Mouse (Mus musculus) frontal cortex, adult (tissue): ENCODE results near the gene Hcrtr1.

Source experiments
- ATAC-seq: cut with Nextera tagmentation; 2 replicates; pipeline ENCODE4 v1.9.2; 2017; ENCODE audit warnings: mild to moderate bottlenecking, moderate library complexity, mixed read lengths; ENCODE audit not compliant: low TSS enrichment

Gene Hcrtr1

DNA sequence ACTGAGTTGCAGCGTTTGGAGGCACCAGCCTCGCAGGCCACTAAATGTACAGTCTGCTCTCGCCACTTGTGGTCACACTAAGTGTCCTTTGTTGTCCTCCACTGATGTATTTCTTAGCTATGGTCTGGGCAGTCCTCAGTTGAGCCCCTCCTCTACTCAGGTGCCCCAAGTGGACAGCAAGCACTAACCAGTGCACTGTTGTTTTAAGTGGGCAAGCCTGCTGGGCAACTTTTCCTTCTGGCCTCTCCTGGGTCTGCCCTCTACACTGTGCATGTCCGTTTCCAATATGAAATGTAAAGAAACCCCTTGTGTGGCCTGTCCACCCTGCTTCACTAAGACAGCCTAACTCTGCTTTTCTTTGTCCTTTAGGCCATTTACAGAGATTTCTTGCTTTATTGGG, 15.0 kb downstream of the Hcrtr1 start:
- ATAC-seq = no peak

DNA sequence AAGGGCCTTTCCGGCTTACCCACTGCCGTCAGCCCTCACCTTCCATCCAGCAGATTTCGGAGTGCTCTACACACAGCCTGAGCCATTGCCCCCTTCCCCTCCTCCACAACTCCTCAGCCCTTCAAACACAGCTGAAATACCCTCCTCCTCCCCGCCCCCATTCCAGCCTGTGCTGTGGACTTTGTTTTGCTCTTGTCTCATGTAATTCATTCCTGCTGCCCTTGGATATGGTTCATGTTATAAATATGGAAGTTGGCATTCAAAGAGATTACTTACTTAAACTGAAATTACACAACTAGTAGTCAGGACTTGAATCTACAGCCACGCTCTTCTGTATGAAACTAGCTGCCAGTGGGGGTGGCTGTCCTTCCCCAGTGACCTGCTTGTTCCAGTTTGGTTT, 16.1 kb downstream of the Hcrtr1 start:
- ATAC-seq = no peak

GRCm38 (mm10) chr4:130121560-130121959, 17.6 kb downstream of the Hcrtr1 start:
- no peak for ATAC-seq

GRCm38 (mm10) chr4:130120752-130121151, 18.4 kb downstream of the Hcrtr1 start:
- no peak for ATAC-seq

GRCm38 (mm10) chr4:130112732-130113131, 26.4 kb downstream of the Hcrtr1 start:
- no peak for ATAC-seq

DNA sequence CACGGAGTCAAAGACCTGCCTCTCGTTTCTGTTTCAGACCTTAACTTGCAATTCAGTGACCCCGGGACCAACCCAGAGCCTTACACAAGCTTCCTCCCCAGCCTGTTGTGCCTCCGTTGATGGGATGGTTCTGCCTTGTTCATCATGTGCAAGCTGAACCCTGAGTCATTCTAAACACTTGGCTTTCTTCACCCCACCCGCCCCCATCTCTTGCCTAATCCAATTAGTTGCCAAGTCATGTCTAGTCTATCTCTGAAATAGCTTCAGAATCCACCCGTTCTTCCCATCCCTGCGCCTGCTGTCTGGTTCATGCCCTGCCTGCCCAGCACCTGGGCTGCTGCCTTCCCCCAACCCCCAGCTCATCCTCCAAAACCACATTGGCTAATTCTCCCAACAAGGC, 26.9 kb downstream of the Hcrtr1 start:
- ATAC-seq = no peak

GRCm38 (mm10) chr4:130110091-130110490, 29.1 kb downstream of the Hcrtr1 start:
- peak; percentile 21; the same call in 1 of the 2 replicates for ATAC-seq

GRCm38 (mm10) chr4:130109666-130110065, 29.5 kb downstream of the Hcrtr1 start:
- ATAC-seq = peak; percentile 5; the same call in 1 of the 2 replicates

GRCm38 (mm10) chr4:130108929-130109328, 30.2 kb downstream of the Hcrtr1 start:
- ATAC-seq = no peak

- peak; percentile 91 for ATAC-seq
Measured at GRCm38 (mm10) chr4:130107444-130108131, 31.6 kb downstream of the Hcrtr1 start.

DNA sequence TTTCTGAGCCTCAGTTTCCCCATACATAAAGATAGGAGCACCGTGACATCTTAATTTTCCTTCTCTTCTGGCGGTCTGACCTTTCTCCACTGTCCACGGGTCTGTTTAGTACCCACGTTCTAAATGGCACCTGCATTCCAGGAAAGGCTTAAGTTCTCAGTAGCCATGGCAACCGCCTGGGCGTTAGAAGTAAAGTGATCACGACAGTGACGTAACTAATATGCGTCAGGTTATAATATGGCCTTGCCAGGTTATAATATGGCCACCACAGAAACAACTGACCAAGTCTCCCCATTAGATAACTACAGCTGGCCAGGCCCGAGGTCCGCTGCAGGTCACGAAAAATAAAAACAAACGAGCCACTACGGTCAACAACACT, 32.1 kb downstream of the Hcrtr1 start:
- ATAC-seq = no peak; the same call in 1 of the 2 replicates

DNA sequence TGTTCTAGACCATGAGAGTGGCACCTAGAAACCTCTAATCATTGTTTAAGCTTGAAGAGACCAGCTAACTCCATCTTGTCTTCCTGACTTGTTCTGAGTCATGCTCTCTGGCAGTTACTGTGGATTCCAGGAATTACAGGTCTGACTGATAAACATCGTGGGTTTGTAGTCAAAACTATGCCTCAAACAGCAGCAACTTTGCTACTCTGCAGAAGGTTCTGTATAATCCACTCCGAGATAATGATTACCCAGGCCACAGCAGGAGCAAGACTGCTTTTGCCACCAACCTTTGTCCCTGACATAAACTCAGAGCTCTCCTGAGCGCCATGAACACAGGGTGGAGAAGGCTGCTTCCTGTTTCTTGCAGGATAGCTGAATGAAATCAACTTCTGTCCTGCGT, 34.6 kb downstream of the Hcrtr1 start:
- ATAC-seq = no peak

DNA sequence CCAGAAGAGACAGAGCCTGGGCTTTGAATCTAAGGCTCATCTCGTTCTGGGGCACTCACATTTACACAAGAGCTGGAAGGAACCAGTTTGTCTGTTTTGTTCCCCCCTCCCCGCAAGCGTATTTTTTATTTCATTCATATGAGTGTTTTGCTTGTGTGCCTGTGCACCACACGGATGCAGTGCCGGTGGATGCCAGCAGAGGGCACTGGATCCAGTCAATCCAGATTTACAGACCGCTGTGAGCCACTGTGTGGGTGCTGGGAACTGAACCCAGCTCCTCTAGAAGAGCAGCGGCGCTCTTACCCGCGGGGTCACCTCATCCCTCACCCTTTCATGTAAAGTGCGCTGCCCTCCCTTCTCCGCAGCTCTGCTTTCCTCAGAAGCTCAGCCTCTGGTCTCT, 35.5 kb downstream of the Hcrtr1 start:
- no peak for ATAC-seq

- ATAC-seq = no peak
Measured at GRCm38 (mm10) chr4:130102111-130102651, 37.0 kb downstream of the Hcrtr1 start, which contains the start of gene Pef1. Pef1 (plus strand) TSS chr4:130102558.

DNA sequence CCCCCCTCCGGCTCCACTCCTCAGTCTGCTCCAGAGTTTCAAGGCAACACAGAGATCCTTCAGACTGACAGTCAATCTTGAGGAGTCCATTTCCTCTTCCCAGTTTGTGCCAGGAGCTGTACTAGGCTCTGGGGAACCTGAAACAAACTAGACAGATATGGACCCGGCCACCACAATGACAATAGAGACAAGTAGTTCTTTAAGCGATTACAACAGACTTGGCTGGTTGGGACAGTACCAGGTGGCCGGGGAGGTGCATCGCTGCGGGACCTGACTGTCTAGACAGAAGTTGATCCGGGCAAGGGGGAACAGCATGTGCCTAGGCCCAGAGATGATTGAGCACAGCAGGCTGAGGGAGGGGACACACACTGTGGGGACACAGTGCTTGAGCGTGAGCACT, 38.0 kb downstream of the Hcrtr1 start:
- no peak for ATAC-seq

- no peak for ATAC-seq
Measured at GRCm38 (mm10) chr4:130095137-130095536, 44.0 kb downstream of the Hcrtr1 start.

GRCm38 (mm10) chr4:130087293-130087692, 51.9 kb downstream of the Hcrtr1 start:
- ATAC-seq = peak; percentile 51

DNA sequence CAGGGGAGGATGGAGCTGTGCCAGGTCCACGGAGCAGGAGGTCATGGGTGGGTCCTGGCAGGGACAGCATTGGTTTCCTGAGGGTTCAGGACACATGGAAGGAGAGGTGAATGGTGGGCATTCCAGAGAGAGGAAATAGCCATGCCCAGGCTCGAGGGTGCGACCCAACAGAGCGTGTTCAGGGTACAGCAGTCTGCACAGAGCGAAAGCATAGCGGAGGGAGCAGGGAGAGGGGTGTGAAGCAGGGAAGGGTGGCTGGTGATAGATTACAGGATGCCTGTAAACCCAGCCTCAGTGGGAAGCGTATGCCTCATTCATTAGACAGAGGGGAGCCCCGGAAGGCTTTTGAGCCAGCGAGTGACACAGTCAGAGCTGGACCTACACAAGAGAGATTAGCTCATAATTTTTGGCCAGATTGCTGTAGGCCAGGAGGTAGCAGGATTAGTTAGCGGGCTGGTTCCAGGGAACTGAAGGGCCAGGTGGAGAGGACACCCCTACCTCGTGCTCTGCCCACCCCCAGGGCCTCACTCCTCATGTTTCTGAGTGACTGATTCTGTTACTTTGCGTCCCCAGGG, 53.8 kb downstream of the Hcrtr1 start:
- ATAC-seq = no peak

DNA sequence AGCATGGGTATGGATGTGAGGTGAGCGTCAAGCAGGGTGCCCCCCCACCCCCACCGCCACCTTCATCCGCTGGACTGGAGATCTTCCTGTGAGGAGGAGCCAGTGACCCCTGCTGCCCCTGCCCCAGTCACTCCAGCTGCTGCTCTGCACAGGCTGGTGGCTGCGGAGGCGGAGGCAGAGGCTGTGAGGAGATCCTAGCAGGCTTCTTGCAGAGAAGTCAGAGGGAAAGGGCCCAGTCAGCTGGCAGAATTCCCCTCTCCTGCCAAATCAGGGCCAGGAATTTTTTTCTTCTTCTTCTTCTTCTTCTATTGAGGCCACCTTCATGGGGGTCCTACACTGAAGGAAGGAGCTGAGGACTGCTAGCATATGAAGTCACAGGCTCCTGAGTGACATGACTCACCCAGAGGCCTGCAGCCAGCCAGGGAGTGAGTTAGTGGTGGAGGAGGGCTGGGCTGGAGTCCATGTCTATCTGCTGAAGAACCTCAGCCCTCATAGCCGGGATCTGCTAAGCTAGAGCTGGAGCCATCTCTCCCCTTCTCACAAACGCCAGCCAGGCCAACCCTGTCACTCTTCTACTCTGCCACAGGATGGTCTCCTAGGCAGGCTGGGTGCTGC, 54.7 kb downstream of the Hcrtr1 start:
- ATAC-seq = peak; percentile 72

GRCm38 (mm10) chr4:130082211-130082610, 56.9 kb downstream of the Hcrtr1 start:
- ATAC-seq = no peak

GRCm38 (mm10) chr4:130081345-130082190, 57.6 kb downstream of the Hcrtr1 start:
- ATAC-seq = peak; percentile 34; the same call in 1 of the 2 replicates
